Mouse (Mus musculus) midbrain, embryonic 15.5 days (tissue): ENCODE data around the gene Zc3h12d. TPM values are rescaled to one million over a fixed set of nuclear protein-coding genes. Genes with fewer than 3 reads are reported as not detected.
A peak's percentile ranks its signal among the peaks of the same experiment; 100 is the strongest.

Experiments
- ATAC-seq: fragments of 200-750 bp; cut with Nextera tagmentation; replicated peaks from 2 replicates; pipeline ENCODE4 v1.8.0; 2017; ENCODE audit warnings: moderate TSS enrichment
- H3K27ac ChIP-seq: fragments of 300-500 bp; sonication (generic); 2 replicates; pipeline ENCODE4 v1.5.1; 2015; ENCODE audit warnings: mild to moderate bottlenecking, inconsistent platforms
- H3K27me3 ChIP-seq: fragments of 300-500 bp; sonication (generic); replicated peaks from 2 replicates; pipeline ENCODE4 v1.6.1; 2015; ENCODE audit warnings: inconsistent platforms
- H3K36me3 ChIP-seq: fragments of 300-500 bp; sonication (generic); replicated peaks from 2 replicates; pipeline ENCODE4 v1.6.1; 2015; ENCODE audit warnings: inconsistent platforms
- H3K4me1 ChIP-seq: fragments of 300-500 bp; sonication (generic); 2 replicates; pipeline ENCODE4 v1.6.1; 2015; ENCODE audit warnings: inconsistent platforms
- H3K4me2 ChIP-seq: fragments of 300-500 bp; sonication (generic); 2 replicates; pipeline ENCODE4 v1.6.1; 2015; ENCODE audit warnings: inconsistent platforms, mild to moderate bottlenecking, moderate library complexity
- H3K4me3 ChIP-seq: fragments of 300-500 bp; sonication (generic); 2 replicates; pipeline ENCODE4 v1.5.1; 2015; ENCODE audit warnings: mild to moderate bottlenecking, inconsistent platforms
- H3K9ac ChIP-seq: fragments of 300-500 bp; sonication (generic); 2 replicates; pipeline ENCODE4 v1.6.1; 2015; ENCODE audit warnings: mild to moderate bottlenecking, inconsistent platforms
- H3K9me3 ChIP-seq: fragments of 300-500 bp; sonication (generic); 2 replicates; pipeline ENCODE4 v1.6.1; 2016; ENCODE audit warnings: inconsistent platforms
- WGBS: fragments of 180-500 bp; shearing (Covaris S2); methylation state at CpG from one replicate; pipeline ENCODE4 v1.1.7; 2015; ENCODE audit warnings: mixed read lengths; 5-methylcytosine and 5-hydroxymethylcytosine counted together
- microRNA-seq: library from miRNA; unstranded; fragments of <30 nt; microRNA quantifications from one replicate; pipeline ENCODE4, GENCODE M21; 2016
- polyA plus RNA-seq: library from polyadenylated mRNA; unstranded; fragments of >200 nt; fragmentation: Nextera tagmentation; extraction: Ambion mirVana; gene quantifications from 2 replicates; pipeline ENCODE4 v1.2.1, GENCODE M21; 2015

The Zc3h12d gene
- polyA plus RNA-seq, 1 experiment from 2014 or later, result 0.31 TPM

DNA sequence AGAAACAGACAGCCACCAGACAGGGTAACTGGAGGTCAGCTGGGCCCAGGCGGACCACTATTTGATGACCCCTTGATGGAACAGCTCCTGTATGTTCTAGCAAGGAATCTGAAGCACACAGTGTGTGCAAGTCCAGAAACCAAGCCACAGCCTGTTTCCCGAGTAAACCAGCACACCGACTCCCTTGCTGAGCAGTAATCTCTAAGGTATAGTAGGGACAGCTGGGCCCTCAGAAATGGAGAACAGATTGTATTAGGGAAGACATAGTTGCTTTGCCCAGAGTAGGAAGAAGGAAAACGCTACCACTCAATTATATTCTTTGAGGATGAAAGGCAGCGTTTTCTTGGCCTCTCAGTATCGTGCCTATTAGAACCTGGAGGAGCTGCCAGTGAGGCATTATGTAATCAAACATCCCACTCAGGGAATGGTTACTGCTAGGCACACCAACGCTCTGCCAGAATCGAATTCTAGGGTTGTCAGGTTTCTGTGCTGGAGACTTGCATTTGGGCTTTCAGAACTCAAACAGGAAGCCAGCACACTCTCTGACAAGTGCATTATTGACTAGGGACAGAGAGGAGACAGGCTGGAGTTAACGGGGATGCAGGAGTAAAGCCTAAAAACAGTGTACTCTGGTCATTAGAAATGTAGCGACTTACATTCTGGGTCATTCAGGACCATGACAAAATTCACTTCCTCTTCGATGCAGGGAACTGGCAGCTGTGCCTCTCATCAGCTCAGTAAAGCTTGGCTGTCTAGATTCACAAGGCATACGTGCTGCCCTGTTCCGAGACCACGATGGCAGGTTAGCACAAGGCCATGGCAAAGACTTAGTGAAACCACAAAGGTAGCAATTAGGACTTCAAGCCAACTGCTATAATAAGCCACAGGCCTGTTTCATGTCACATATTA, 68.7 kb downstream of the Zc3h12d start:
- Histone ChIP-seq H3K4me2 (no peak overlapping the region), H3K9me3 (no peaks in the 10 kb centered on the region), H3K4me3 (no peak overlapping the region), H3K9ac (no peak overlapping the region), H3K27ac (no peak overlapping the region), H3K4me1 (no peaks in the 10 kb centered on the region), H3K36me3 (0 out of 2 replicates have a peak, but pooled peaks cover 7% of the 10 kb centered on the region), H3K27me3 (no peaks in the 10 kb centered on the region)
- WGBS, result 91% methylated on average over 14 of the region's 14 CpGs
- no peak for ATAC-seq

DNA sequence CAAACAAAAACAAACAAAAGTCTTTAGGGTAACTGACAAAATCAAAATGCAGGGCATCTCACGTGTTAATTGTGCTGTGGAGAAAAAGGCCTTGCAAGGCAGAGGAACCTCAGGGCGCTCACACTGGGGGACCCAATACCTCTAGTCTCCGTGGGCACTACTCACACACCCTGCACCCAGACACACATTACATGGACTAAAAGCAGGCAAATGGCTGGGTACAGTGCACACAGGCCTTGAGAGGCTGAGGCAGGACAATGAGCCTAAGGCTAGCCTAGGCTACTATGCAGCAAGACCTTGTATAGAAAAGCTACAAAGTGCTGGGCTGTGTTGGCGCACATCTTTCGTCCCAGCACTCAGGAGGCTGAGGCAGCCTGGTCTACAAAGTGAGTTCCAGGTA, 71.9 kb downstream of the Zc3h12d start:
- Histone ChIP-seq H3K9me3 (no peaks in the 10 kb centered on the region), H3K9ac (no peak overlapping the region), H3K4me3 (no peak overlapping the region), H3K27me3 (no peaks in the 10 kb centered on the region), H3K36me3 (peaks cover 22% of the 10 kb centered on the region), H3K4me1 (no peaks in the 10 kb centered on the region), H3K4me2 (no peak overlapping the region), H3K27ac (no peak overlapping the region)
- 94% methylated on average over 5 of the region's 5 CpGs for WGBS
- no peak for ATAC-seq

DNA sequence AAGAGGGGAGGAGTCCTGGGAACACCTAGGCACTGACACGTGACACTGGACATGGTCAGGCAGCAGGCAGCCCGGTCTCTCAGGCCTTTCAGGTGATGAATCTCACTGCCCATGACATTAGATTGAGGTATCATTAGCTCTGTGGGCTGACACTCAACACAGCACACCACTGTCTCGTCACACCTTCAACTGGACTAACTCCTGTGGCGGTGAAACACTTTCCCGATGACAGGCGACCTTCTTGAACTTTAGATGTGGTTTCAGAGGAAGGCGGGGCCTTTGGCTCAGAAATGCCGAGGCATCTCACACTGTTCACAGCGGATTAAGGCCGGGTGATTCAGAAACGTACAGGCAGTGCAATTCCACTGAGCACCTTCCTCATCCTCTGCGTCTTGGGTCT, 74.9 kb downstream of the Zc3h12d start:
- no peak overlapping the region for H3K4me2 ChIP-seq
- no peak for ATAC-seq
- H3K27ac ChIP-seq, result no peak overlapping the region
- H3K27me3 ChIP-seq, result no peaks in the 10 kb centered on the region
- H3K4me1 ChIP-seq, result peaks cover 2% of the 10 kb centered on the region; the same call in 1 of the 2 replicates
- 82% methylated on average over 12 of the region's 12 CpGs for WGBS
- H3K9ac ChIP-seq, result no peak overlapping the region
- no peaks in the 10 kb centered on the region for H3K9me3 ChIP-seq
- no peak overlapping the region for H3K4me3 ChIP-seq
- peaks cover 27% of the 10 kb centered on the region for H3K36me3 ChIP-seq

DNA sequence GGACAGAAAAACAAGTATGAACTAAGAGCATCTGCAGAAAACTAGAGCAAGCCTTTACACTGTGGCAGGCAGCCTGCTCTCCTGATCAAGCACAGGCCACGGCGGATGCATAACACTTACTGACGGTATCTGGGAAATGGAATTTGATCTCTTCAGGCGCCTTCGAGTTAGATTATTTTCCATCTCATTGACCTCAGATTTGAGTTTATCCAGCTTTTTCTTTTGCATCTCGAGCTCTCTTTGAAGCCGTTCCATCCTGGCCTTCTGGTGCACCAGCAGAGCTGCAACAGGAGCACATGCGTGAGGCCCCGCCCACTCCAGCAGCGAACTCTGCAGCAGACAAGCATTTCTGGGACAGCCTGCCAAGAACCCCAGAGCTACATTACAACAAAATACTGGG, 79.0 kb downstream of the Zc3h12d start:
- H3K27ac ChIP-seq, result no peak overlapping the region
- 66% methylated on average over 10 of the region's 10 CpGs for WGBS

More for the DNA sequence above, 79.0 kb downstream of the Zc3h12d start:
- no peak overlapping the region for H3K9ac ChIP-seq
- H3K4me1 ChIP-seq, result peaks cover 4% of the 10 kb centered on the region; the same call in 1 of the 2 replicates
- 0 out of 2 replicates have a peak, but pooled peaks have one; percentile 42 for ATAC-seq
- H3K9me3 ChIP-seq, result no peaks in the 10 kb centered on the region
- H3K36me3 ChIP-seq, result peaks cover 18% of the 10 kb centered on the region
- H3K4me2 ChIP-seq, result no peak overlapping the region
- H3K4me3 ChIP-seq, result no peak overlapping the region
- no peaks in the 10 kb centered on the region for H3K27me3 ChIP-seq

Small RNAs within 50 kb of the gene (microRNA-seq; reads per million reads assigned to microRNA genes)
- gene Mir5104, result 1.8 reads per million, percentile 2 among the genes with 10 or more reads in this experiment

Other genes with a start within 250 kb of the Zc3h12d start
- 41.5 and 44.3 TPM in 2 replicates for gene Lrp11, start 242.7 kb upstream of the Zc3h12d start, polyA plus RNA-seq
- gene Nup43, start 165.0 kb upstream of the Zc3h12d start, polyA plus RNA-seq, result 32.9 and 35.0 TPM in 2 replicates
- 155 and 156 TPM in 2 replicates for gene Pcmt1, start 151.3 kb upstream of the Zc3h12d start, polyA plus RNA-seq
- 10.2 and 10.4 TPM in 2 replicates for gene Lats1, start 151.3 kb upstream of the Zc3h12d start, polyA plus RNA-seq
- 29.7 TPM in 2 replicates for gene Katna1, start 106.5 kb upstream of the Zc3h12d start, polyA plus RNA-seq
- 44.4 and 48.4 TPM in 2 replicates for gene Ginm1, start 39.6 kb upstream of the Zc3h12d start, polyA plus RNA-seq
- gene Ppil4, start 39.6 kb upstream of the Zc3h12d start, polyA plus RNA-seq, result 50.6 and 53.3 TPM in 2 replicates
- gene Tab2, start 123.8 kb downstream of the Zc3h12d start, polyA plus RNA-seq, result 13.1 and 13.7 TPM in 2 replicates